Mouse (Mus musculus): ENCODE measurements at regions not wholly inside any gene's neighbourhood (a gene's known extent, or its start where the extent isn't known, plus 50 kb on each side); places are given as distances from the start of the nearest gene placed in this dataset.

GRCm38 (mm10) chr13:11490766-11491165 lies 616.0 kb downstream of the Ryr2 start:
- intact Hi-C loops (cut with DNase I), result no loop called here

- intact Hi-C loops (cut with DNase I), result no loop called here
Measured at GRCm38 (mm10) chr13:11483142-11483541, 623.6 kb downstream of the Ryr2 start.

GRCm38 (mm10) chr13:11482701-11483100 lies 624.0 kb downstream of the Ryr2 start:
- intact Hi-C loops (cut with DNase I), result no loop called here

- intact Hi-C loops (cut with DNase I), result no loop called here
Measured at GRCm38 (mm10) chr13:11460251-11460650, 646.5 kb downstream of the Ryr2 start.

- intact Hi-C loops (cut with DNase I), result no loop called here
Measured at GRCm38 (mm10) chr13:11455113-11455512, 651.6 kb downstream of the Ryr2 start.

- intact Hi-C loops (cut with DNase I), result no loop called here
Measured at GRCm38 (mm10) chr13:11452448-11452847, 654.3 kb downstream of the Ryr2 start.

GRCm38 (mm10) chr13:11432465-11433339 lies 674.0 kb downstream of the Ryr2 start:
- intact Hi-C loops (cut with DNase I), result no loop called here

GRCm38 (mm10) chr13:11426820-11427219 lies 679.9 kb downstream of the Ryr2 start:
- intact Hi-C loops (cut with DNase I), result no loop called here

- intact Hi-C loops (cut with DNase I), result no loop called here
Measured at GRCm38 (mm10) chr13:11392027-11392426, 714.7 kb downstream of the Ryr2 start.

- intact Hi-C loops (cut with DNase I), result no loop called here
Measured at GRCm38 (mm10) chr13:11375452-11375851, 731.3 kb downstream of the Ryr2 start.

- intact Hi-C loops (cut with DNase I), result no loop called here
Measured at GRCm38 (mm10) chr13:11369456-11369855, 737.3 kb downstream of the Ryr2 start.

- intact Hi-C loops (cut with DNase I), result no loop called here
Measured at GRCm38 (mm10) chr13:11362872-11363271, 743.9 kb downstream of the Ryr2 start.

GRCm38 (mm10) chr13:11348502-11348849 lies 758.3 kb downstream of the Ryr2 start:
- intact Hi-C loops (cut with DNase I), result no loop called here

- intact Hi-C loops (cut with DNase I), result no loop called here
Measured at GRCm38 (mm10) chr13:11347787-11348501, 758.8 kb downstream of the Ryr2 start.

GRCm38 (mm10) chr13:11344500-11344899 lies 762.2 kb downstream of the Ryr2 start:
- intact Hi-C loops (cut with DNase I), result no loop called here

- intact Hi-C loops (cut with DNase I), result no loop called here
Measured at GRCm38 (mm10) chr13:11338297-11338616, 768.5 kb downstream of the Ryr2 start.

- intact Hi-C loops (cut with DNase I), result no loop called here
Measured at GRCm38 (mm10) chr13:11337610-11338296, 769.0 kb downstream of the Ryr2 start.

GRCm38 (mm10) chr13:11336958-11337357 lies 769.8 kb downstream of the Ryr2 start:
- intact Hi-C loops (cut with DNase I), result no loop called here

GRCm38 (mm10) chr13:11331991-11332390 lies 774.8 kb downstream of the Ryr2 start:
- intact Hi-C loops (cut with DNase I), result no loop called here

GRCm38 (mm10) chr13:11308716-11309115 lies 798.0 kb downstream of the Ryr2 start:
- intact Hi-C loops (cut with DNase I), result no loop called here

- intact Hi-C loops (cut with DNase I), result no loop called here
Measured at GRCm38 (mm10) chr13:11295493-11295892, 811.3 kb downstream of the Ryr2 start.

- intact Hi-C loops (cut with DNase I), result no loop called here
Measured at GRCm38 (mm10) chr13:11294689-11295088, 812.1 kb downstream of the Ryr2 start.
